Mouse (Mus musculus): Measurements from ENCODE around the gene Padi1.

DNA sequence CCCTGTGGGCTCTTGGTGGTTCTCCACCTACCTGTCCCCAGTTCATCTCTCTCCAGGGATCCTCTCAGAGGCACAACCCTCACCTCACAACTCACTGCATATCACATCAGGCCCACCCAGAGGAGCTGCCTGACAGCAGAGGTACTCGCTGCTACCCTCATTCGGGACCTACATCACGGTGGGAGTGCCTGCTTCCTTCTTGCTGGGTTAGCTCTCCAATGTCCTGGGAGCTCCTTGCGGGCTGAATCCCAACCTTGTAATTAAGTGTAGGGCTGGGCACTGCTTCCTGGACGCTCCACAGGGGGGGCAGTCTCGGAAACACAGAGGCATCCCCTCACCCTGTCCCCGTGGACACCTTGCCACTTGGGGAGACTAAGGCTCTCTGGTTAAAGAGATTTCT, 25.3 kb upstream of the Padi1 start:
- TF ChIP-seq GATA1 (IDR thresholded peaks at IDR 0.05; ENCODE audit: low read length), result no peak
- no peak for TF ChIP-seq TAL1 (IDR thresholded peaks at IDR 0.05; ENCODE audit: low read length)

Measured in erythroblast, embryonic 14.5 days (primary cell).